Mouse (Mus musculus): ENCODE results near the gene Ccdc122.

DNA sequence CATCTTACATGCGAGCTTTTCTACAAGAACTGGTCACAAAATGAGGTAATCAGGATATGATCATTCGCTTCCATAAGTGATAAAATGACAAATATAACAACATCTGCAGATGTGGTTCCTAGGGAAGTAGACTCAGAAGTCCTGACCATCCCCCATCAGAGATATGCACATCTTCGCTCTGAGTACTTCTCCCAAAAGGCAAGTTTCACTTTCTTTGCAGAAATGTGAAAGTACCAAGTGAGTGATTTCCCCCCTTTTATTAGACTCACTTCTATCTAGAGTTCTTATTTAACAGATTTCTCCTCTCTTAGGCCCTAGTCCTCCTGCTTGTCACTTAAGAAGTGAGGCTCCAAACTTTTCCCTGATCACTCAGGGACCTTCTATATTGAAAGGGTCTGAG, 3.2 kb upstream of the Ccdc122 start:
- TF ChIP-seq CTCF (IDR thresholded peaks at IDR 0.05; ENCODE audit: low read depth), result no peak
- TF ChIP-seq EP300 (optimal IDR thresholded peaks at IDR 0.05), result no peak

All from stomach, postnatal 0 days (tissue).